Mouse (Mus musculus): ENCODE results near the gene Dmrtc2. TPM values are rescaled to one million over a fixed set of nuclear protein-coding genes. Genes with fewer than 3 reads are reported as not detected.

Dmrtc2 gene
- polyA plus RNA-seq, 1 experiment from 2014 or later: not detected

DNA sequence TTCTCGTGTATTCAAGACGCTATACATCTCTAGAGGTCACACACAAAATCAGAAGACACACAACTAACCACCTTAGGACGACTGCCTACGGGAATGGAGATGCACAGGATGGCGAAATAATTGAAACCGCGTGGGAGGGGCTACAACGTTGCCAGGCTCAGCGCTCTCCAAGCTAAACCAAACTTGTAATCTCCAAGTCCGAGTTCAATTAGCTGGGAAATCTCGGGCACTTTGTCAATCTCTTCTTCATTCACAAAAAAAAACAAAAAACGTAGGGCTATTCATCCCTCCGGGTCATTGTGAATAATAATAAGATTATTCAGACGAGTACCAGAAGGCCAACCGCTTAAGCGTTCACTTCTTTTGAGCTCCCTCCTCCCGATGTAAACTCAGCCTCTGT, 777 bp upstream of the Dmrtc2 start:
- H3K27ac ChIP-seq (ENCODE audit: poor library complexity, severe bottlenecking): no peak overlapping the region
- WGBS: 64% methylated on average over 17 of the region's 17 CpGs
- H3K36me3 ChIP-seq: no peaks in the 10 kb centered on the region
- ATAC-seq (ENCODE audit: insufficient number of reproducible peaks, low FRiP score): no peak
- peaks cover 4% of the 10 kb centered on the region for H3K4me1 ChIP-seq (replicated peaks)
- no peak overlapping the region for H3K4me3 ChIP-seq
- H3K4me2 ChIP-seq: no peak overlapping the region
- peaks cover 11% of the 10 kb centered on the region for H3K9me3 ChIP-seq (replicated peaks)
- peaks cover 54% of the 10 kb centered on the region for H3K27me3 ChIP-seq (replicated peaks)
- H3K9ac ChIP-seq: no peak overlapping the region

DNA sequence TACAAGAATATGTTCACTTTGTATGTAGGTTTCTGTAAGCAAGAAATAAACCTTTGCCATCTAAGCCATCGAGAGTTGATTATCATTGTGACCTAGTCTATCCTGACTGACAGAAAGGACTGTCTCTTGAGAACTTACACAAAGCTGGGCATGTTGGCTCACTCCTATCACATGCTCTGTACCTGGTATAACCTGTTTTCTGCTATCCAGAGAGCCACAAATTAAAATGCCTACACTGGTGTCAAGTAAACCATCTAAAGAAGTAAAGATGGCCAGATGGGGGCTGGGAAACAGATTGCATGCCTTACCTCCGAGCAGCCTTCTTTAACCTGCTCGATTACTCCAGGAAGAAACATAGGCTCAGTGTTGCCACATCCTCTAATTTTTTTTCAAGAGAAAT, 7.7 kb downstream of the Dmrtc2 start:
- Histone ChIP-seq H3K9ac (no peak overlapping the region), H3K9me3 (replicated peaks) (no peaks in the 10 kb centered on the region), H3K4me3 (no peak overlapping the region), H3K4me1 (replicated peaks) (no peaks in the 10 kb centered on the region), H3K36me3 (no peaks in the 10 kb centered on the region), H3K27ac (ENCODE audit: poor library complexity, severe bottlenecking) (no peak overlapping the region), H3K4me2 (no peak overlapping the region), H3K27me3 (replicated peaks) (peaks cover 18% of the 10 kb centered on the region)
- 72% methylated on average over 3 of the region's 3 CpGs for WGBS
- no peak for ATAC-seq (ENCODE audit: insufficient number of reproducible peaks, low FRiP score)

DNA sequence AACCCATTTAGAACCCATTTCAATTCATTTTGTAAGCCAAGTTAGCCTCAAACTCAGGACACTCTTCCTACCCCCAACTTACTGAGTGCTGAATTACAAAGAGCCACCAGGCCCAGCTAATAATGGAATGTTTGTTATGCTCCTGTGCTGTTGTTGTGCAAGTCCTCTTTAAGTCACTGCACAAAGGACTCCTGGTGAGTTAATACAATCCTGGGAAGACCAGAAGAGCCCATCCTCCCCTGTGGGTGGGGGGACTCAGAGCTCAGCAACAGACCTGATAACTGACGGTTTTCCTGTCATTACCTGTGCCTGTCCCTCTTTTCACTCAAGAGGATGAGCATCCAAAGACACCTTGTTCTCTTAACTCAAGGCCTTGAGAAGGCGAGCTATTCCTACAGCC, 9.8 kb downstream of the Dmrtc2 start:
- Histone ChIP-seq H3K4me1 (replicated peaks) (no peaks in the 10 kb centered on the region), H3K9me3 (replicated peaks) (no peaks in the 10 kb centered on the region), H3K9ac (no peak overlapping the region), H3K36me3 (no peaks in the 10 kb centered on the region), H3K4me2 (no peak overlapping the region), H3K4me3 (no peak overlapping the region), H3K27ac (ENCODE audit: poor library complexity, severe bottlenecking) (no peak overlapping the region), H3K27me3 (replicated peaks) (no peaks in the 10 kb centered on the region; the same call in 1 of the 2 replicates)
- no peak for ATAC-seq (ENCODE audit: insufficient number of reproducible peaks, low FRiP score)
- WGBS: 37% methylated on average over 2 of the region's 2 CpGs

DNA sequence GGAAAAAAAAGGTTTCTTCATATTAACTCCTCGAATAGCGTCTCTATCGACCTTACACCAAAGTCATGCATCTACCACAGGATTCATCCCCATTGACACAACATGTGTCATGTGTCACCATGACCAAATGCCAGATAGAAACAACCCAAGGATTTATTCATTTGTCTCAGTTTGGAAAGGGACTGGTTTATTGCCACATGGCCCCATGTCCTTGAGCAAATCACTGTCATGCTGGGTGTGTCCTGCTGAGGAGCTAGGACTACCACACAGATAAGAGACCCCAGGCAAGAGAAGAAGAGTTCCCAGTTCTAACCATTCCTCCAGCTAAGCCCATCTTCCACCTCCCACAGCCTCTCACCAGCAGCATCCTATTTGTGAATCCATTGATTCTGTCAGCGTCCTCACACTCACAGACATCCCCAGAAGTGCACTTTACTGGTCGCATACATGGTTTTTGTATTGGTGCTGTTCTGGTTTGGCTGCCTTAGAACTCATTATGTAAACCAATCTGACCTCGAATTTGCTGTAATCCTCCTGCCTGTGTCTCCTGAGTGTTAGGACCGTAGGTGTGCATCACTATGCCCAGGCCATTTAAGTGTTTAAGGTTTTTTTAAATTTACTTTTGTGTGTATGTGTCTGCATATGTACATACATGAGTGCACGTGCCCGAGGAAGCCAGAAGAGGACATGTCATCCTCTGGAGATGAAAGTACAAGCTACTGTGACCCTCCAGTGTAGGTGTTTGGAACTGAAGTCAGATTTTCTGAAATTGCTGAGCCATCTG, 12.8 kb downstream of the Dmrtc2 start:
- Histone ChIP-seq H3K4me1 (replicated peaks) (peaks cover 25% of the 10 kb centered on the region), H3K36me3 (peaks cover 23% of the 10 kb centered on the region), H3K4me3 (no peak overlapping the region), H3K27me3 (replicated peaks) (no peaks in the 10 kb centered on the region), H3K4me2 (no peak overlapping the region), H3K9ac (no peak overlapping the region), H3K9me3 (replicated peaks) (no peaks in the 10 kb centered on the region), H3K27ac (ENCODE audit: poor library complexity, severe bottlenecking) (no peak overlapping the region)
- no peak for ATAC-seq (ENCODE audit: insufficient number of reproducible peaks, low FRiP score)
- 84% methylated on average over 9 of the region's 9 CpGs for WGBS

DNA sequence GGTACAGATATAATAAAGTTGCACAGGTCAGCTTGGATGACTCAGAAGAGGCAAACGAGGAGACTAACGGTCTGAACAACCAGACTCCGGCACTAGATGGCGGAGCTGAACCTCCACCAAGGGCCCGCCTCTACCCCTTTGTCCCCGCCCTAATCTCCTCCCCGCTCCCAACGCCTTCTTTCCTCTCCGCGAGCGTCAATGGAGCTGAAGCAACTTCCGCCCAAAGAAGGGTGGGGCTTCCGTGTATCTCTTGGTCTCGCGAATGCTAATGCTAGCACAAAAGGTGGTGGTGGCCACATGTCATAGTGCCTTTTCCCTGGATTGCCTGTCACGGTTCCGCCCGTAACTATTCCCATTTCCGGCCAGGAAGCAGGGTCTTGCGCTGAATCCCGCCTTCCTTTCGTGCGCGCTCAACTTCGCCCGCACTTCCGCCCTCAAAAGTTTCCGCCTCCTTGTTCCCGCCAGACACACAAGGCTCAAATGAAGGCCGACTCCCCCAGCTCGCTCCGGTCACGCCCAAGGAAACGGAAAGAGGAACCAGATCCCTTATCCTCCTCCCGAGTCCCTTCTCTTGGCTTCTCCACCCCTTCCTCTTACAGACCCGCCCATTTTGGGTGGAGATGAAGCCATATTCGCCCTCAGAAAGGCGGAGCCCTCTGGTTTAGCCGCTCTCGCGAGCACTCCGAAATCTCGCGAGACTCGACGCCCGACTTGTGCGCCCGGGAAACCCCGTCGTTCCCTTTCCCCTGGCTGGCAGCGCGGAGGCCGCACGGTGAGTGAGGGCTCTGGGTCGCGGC, 14.2 kb downstream of the Dmrtc2 start, which contains the start of gene Rps19:
Gene Rps19 (plus strand): TSS at position 476 of the 797 bp plus-strand sequence.
- H3K4me1 ChIP-seq (replicated peaks): peaks cover 27% of the 10 kb centered on the region
- peak within 1 kb of the TSS; percentile 85 for H3K4me2 ChIP-seq
- peak within 1 kb of the TSS; percentile 93 for H3K4me3 ChIP-seq
- H3K27ac ChIP-seq (ENCODE audit: poor library complexity, severe bottlenecking): peak within 1 kb of the TSS; percentile 85
- no peaks in the 10 kb centered on the region for H3K9me3 ChIP-seq (replicated peaks)
- WGBS: under 1% methylated on average over 57 of the region's 57 CpGs
- H3K27me3 ChIP-seq (replicated peaks): no peaks in the 10 kb centered on the region
- H3K9ac ChIP-seq: peak within 1 kb of the TSS; percentile 99
- peak; percentile 94 for ATAC-seq (ENCODE audit: insufficient number of reproducible peaks, low FRiP score)
- H3K36me3 ChIP-seq: peaks cover 38% of the 10 kb centered on the region

DNA sequence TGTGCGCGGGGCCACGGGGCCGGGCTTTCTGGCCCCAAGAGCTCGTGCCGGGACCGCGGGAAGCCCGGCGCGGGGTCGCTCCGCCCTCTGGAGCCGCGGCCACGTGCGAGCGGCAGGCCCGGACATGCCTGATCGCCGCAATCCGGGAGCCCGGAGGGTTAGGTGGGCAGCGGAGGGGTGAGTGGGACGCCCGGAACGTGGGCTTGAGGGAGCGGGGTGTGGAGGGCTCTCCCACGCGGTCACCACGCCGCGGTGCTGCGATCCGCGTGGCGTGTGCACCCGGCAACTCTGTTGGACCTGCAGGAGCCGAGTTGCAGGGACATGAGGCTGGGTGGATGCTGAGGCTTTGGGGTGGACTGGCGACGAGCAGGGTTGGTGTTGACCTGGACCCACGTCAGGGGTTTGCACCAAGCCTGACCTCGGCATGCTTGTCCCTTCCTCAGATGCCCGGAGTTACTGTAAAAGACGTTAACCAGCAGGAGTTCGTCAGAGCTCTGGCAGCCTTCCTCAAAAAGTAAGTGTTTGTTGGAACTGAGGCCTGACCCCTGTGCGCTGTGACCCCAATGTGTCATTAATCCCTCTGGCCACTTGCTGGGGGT, 14.9 kb downstream of the Dmrtc2 start:
- Histone ChIP-seq H3K36me3 (peaks cover 45% of the 10 kb centered on the region), H3K9me3 (replicated peaks) (no peaks in the 10 kb centered on the region), H3K4me3 (peak overlapping the region; percentile 93), H3K4me1 (replicated peaks) (peaks cover 27% of the 10 kb centered on the region), H3K27me3 (replicated peaks) (no peaks in the 10 kb centered on the region), H3K27ac (ENCODE audit: poor library complexity, severe bottlenecking) (peak overlapping the region; percentile 85), H3K4me2 (peak overlapping the region; percentile 85), H3K9ac (peak overlapping the region; percentile 99)
- 0 out of 2 replicates have a peak, but pooled peaks have one; percentile 1 for ATAC-seq (ENCODE audit: insufficient number of reproducible peaks, low FRiP score)
- WGBS: under 1% methylated on average over 47 of the region's 47 CpGs

DNA sequence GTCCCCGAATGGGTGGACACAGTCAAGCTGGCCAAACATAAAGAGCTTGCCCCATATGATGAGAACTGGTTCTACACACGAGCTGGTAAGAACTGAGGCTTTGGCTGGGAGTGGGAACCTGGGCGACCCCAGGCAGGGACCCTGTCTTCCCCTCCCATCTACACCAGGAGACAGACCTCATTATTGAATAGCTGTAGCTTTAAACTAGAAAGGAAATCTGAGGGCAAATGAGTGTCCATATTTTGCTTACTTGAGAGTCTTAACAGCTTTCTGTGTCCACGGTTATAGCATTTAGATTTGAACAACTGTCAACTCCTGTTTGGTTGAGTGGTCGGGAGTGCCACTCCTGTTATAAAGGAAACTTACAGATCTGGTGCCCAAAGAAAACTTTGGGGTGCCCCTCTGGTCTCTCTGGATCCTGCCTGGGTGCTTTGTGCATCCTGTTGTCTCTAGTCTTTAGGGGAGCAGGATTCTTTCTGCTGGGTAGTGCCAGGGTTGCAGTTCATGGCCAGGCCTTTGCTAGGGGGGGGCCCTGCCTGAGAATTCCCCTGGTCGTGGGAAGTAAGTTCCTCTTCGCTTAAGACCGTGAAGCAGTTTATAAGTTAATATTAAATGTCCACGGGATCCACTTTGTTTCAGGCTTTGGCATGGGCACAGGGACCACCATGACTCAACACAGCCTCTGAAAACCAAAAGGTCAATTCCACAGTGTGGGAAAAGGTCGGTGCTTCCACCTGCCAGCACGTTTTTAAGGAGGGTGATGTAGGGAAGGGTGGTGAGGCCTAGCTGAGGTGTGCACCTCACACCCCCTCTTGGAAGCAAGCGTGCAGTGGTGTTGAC, 15.8 kb downstream of the Dmrtc2 start:
- ATAC-seq (ENCODE audit: insufficient number of reproducible peaks, low FRiP score): no peak
- H3K9me3 ChIP-seq (replicated peaks): no peaks in the 10 kb centered on the region
- peak overlapping the region; percentile 99 for H3K9ac ChIP-seq
- peaks cover 52% of the 10 kb centered on the region for H3K36me3 ChIP-seq
- peaks cover 27% of the 10 kb centered on the region for H3K4me1 ChIP-seq (replicated peaks)
- peak overlapping the region; percentile 85 for H3K4me2 ChIP-seq
- no peaks in the 10 kb centered on the region for H3K27me3 ChIP-seq (replicated peaks)
- peak overlapping the region; percentile 93 for H3K4me3 ChIP-seq
- no peak overlapping the region for H3K27ac ChIP-seq (ENCODE audit: poor library complexity, severe bottlenecking)
- WGBS: 42% methylated on average over 12 of the region's 12 CpGs

DNA sequence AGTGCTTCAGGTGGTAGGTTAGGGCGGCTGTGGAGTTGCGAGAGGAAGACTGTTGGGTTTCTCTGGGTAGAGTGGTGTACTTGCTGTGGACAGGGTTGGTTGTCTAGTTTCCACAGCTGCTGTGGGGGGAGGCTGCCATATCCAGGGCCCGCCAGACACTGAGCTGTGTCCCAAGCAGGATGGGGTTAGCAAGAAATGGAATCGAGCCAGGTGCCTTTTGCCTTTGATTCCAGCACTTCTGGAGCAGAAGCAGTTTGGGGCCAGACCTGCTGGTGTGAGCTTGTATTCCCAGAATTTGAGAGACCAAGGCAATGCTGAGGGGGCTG, 16.4 kb downstream of the Dmrtc2 start:
- no peaks in the 10 kb centered on the region for H3K27me3 ChIP-seq (replicated peaks)
- H3K4me2 ChIP-seq: peak overlapping the region; percentile 85
- no peak overlapping the region for H3K27ac ChIP-seq (ENCODE audit: poor library complexity, severe bottlenecking)
- no peaks in the 10 kb centered on the region for H3K9me3 ChIP-seq (replicated peaks)
- ATAC-seq (ENCODE audit: insufficient number of reproducible peaks, low FRiP score): no peak
- 63% methylated on average over 4 of the region's 4 CpGs for WGBS
- H3K36me3 ChIP-seq: peaks cover 57% of the 10 kb centered on the region
- peaks cover 27% of the 10 kb centered on the region for H3K4me1 ChIP-seq (replicated peaks)
- H3K9ac ChIP-seq: peak overlapping the region; percentile 99
- H3K4me3 ChIP-seq: peak overlapping the region; percentile 93

DNA sequence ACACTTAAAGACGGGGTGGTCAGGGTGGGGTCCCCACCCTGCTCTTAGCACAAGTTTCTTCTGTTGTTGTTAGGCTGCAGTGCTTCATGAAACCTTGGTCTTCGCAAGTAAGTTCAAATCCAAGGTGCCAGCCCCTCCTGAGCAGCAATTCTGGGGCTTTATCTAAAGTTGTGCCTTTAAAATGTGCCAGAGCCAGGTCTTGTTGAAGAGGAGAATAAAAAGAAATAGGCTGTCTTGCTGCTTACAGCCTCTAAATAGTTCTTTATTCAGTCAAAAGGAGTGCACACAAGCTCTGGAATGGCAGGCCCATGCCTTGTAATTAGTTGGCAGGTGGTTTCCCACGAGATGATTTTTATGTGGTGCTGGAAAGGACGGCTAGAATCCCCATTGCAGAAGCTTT, 17.2 kb downstream of the Dmrtc2 start:
- H3K9ac ChIP-seq: peak overlapping the region; percentile 99
- H3K4me3 ChIP-seq: peak overlapping the region; percentile 93; the same call in 1 of the 2 replicates
- 82% methylated on average over 4 of the region's 4 CpGs for WGBS
- H3K4me1 ChIP-seq (replicated peaks): peaks cover 27% of the 10 kb centered on the region
- H3K27me3 ChIP-seq (replicated peaks): no peaks in the 10 kb centered on the region
- H3K9me3 ChIP-seq (replicated peaks): no peaks in the 10 kb centered on the region
- ATAC-seq (ENCODE audit: insufficient number of reproducible peaks, low FRiP score): no peak
- peaks cover 61% of the 10 kb centered on the region for H3K36me3 ChIP-seq
- 0 out of 2 replicates have a peak overlapping the region, but pooled peaks have one; percentile 85 for H3K4me2 ChIP-seq
- no peak overlapping the region for H3K27ac ChIP-seq (ENCODE audit: poor library complexity, severe bottlenecking)

DNA sequence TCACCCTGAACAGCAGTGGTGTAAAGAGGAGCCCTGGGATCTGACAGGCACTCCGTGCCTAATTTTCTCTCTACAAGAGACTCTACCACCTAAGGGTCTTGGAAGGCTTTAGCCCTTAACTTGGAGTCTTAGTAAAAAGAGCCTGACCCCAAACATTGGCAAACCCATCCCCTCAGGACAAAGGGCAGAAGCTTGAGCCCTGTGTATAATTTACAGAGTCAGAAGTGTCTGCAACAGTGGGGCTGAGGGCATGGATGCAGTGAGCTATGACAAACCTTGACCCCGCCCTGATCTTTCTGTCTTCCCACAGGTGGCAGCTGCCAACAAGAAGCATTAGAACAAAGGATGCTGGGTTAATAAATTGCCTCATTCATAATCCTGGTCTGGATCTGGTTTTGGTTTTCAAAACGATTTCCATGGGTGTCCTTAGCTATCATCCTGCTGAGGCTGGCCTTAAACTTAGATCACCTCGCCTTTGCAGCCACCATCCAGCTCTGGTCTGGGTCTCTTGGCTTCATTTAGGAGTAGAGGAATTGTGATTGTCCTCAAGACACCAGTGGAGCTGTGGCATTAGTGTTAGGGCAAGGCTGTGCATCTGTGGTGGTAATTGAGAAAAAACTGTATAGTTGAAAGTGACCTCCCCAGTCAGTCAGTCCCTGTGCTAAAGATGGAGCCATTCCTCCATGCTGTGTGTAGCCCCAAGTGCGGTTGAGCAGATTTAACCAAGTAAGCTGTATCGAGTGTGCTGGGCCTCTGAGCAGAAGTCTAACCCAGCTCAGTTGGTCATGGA, 19.8 kb downstream of the Dmrtc2 start:
- H3K36me3 ChIP-seq: peaks cover 61% of the 10 kb centered on the region
- 0 out of 2 replicates have a peak, but pooled peaks have one; percentile 1 for ATAC-seq (ENCODE audit: insufficient number of reproducible peaks, low FRiP score)

More for the DNA sequence above, 19.8 kb downstream of the Dmrtc2 start:
- Histone ChIP-seq H3K4me1 (replicated peaks) (peaks cover 27% of the 10 kb centered on the region), H3K9me3 (replicated peaks) (no peaks in the 10 kb centered on the region), H3K4me3 (no peak overlapping the region), H3K4me2 (no peak overlapping the region), H3K27ac (ENCODE audit: poor library complexity, severe bottlenecking) (0 out of 2 replicates have a peak overlapping the region, but pooled peaks have one; percentile 20), H3K27me3 (replicated peaks) (no peaks in the 10 kb centered on the region), H3K9ac (no peak overlapping the region)
- 84% methylated on average over 6 of the region's 6 CpGs for WGBS

Measured in heart, embryonic 12.5 days (tissue).